Mouse (Mus musculus): ENCODE results near the gene Faap20. TPM values are rescaled to one million over a fixed set of nuclear protein-coding genes. Genes with fewer than 3 reads are reported as not detected.
"Not testable (repeated sequence)": the region's sequence is repeated elsewhere in the genome, so short reads cannot be mapped to it uniquely, and the experiment has no call there.

Faap20 gene
- total and polyA plus RNA-seq, 2 experiments from 2014 or later, result 60.8 to 61.4 TPM

DNA sequence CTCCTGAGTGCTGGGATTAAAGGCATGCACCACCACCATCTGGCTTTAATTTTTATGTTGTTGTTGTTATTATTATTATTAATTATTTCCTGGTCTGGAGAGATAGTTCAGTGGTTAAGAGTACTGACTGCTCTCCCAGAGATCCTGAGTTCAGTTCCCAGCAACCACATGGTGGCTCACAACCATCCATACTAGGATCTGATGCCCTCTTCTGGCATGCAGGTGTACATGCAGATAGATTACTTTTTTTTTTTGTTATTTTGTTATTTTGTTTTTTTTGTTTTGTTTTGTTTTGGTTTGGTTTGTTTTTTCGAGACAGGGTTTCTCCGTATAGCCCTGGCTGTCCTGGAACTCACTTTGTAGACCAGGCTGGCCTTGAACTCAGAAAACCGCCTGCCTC lies 1.5 kb upstream of the Faap20 start:
- not testable (repeated sequence) for H3K4me2 ChIP-seq (ENCODE audit: low read depth, low read length); H3K9me3 ChIP-seq (ENCODE audit: low read length); H3K4me3 ChIP-seq (ENCODE audit: low read length); H3K27me3 ChIP-seq (ENCODE audit: insufficient read depth, low read length); DNase-seq (ENCODE audit: low spot score); H3K27ac ChIP-seq; H3K36me3 ChIP-seq (ENCODE audit: insufficient read depth, low read length); H3K4me1 ChIP-seq (ENCODE audit: insufficient read depth, low read length); H3K9ac ChIP-seq (replicated peaks; ENCODE audit: low read length); ATAC-seq
- peak; percentile 45 for TF ChIP-seq CTCF (IDR thresholded peaks at IDR 0.05; ENCODE audit: low read depth)
- WGBS, result 93% methylated on average over 3 of the region's 3 CpGs

- Histone ChIP-seq H3K36me3 (ENCODE audit: insufficient read depth, low read length) (no peaks in the 10 kb centered on the region), H3K4me3 (ENCODE audit: low read length) (peak overlapping the region; percentile 55), H3K9me3 (ENCODE audit: low read length) (no peaks in the 10 kb centered on the region), H3K27me3 (ENCODE audit: insufficient read depth, low read length) (no peaks in the 10 kb centered on the region), H3K4me1 (ENCODE audit: insufficient read depth, low read length) (0 out of 2 replicates have a peak, but pooled peaks cover 6% of the 10 kb centered on the region), H3K27ac (peak overlapping the region; percentile 97), H3K9ac (replicated peaks; ENCODE audit: low read length) (peak overlapping the region; percentile 77), H3K4me2 (ENCODE audit: low read depth, low read length) (peak overlapping the region; percentile 93)
- ATAC-seq, result peak; percentile 71
- DNase-seq (ENCODE audit: low spot score), result peak; percentile 97
- 0% methylated on average over 9 of the region's 9 CpGs for WGBS
- TF ChIP-seq CTCF (IDR thresholded peaks at IDR 0.05; ENCODE audit: low read depth), result peak; percentile 98
Measured at GRCm38 (mm10) chr4:155249257-155249647, 350 bp upstream of the Faap20 start.

DNA sequence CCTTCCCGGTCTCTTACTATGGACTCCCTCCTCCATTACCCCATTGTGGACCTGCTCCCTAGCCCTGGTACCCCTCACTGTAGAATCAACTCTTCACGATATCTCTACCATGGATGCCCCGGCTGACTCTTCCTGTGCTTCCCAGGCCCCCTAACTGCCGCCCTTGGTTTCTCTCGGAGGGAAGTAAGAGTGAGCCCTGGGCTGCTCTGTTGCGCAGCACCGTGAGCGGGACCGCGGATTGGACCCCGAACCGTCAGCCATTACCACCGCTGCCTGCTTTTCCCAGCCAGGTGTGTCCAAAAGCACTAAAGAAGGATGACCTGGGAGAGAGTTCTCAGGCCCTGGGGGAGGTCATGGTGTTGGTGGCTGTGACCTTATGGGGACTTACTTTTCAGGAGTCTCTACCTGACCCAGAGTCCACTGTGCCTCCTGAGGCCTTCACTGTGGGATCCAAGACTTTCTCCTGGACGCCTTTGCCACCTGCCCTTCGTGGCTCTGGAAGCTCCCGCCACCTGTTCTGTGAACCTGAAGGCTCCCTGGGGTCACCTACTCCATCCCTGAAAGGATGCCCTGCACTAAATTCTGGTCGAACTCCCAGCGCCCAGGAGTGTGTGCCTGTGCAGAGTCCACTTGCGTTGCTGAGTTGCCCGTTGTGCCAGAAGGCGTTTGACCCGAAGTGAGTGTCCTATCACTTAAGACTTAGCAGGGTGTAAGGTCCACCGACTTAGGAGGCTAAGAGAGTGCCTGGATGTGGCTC lies 937 bp downstream of the Faap20 start:
- H3K9me3 ChIP-seq (ENCODE audit: low read length), result no peaks in the 10 kb centered on the region
- WGBS, result 10% methylated on average over 23 of the region's 23 CpGs
- H3K27me3 ChIP-seq (ENCODE audit: insufficient read depth, low read length), result no peaks in the 10 kb centered on the region
- 0 out of 2 replicates have a peak, but pooled peaks cover 6% of the 10 kb centered on the region for H3K4me1 ChIP-seq (ENCODE audit: insufficient read depth, low read length)
- peak overlapping the region; percentile 55 for H3K4me3 ChIP-seq (ENCODE audit: low read length)
- peak overlapping the region; percentile 77 for H3K9ac ChIP-seq (replicated peaks; ENCODE audit: low read length)
- ATAC-seq (peak; percentile 11; the same call in 1 of the 2 replicates), DNase-seq (ENCODE audit: low spot score) (peak; percentile 49)
- peak overlapping the region; percentile 93 for H3K4me2 ChIP-seq (ENCODE audit: low read depth, low read length)
- H3K27ac ChIP-seq, result peak overlapping the region; percentile 97
- TF ChIP-seq CTCF (IDR thresholded peaks at IDR 0.05; ENCODE audit: low read depth), result peak; percentile 4; the same call in 1 of the 2 replicates
- no peaks in the 10 kb centered on the region for H3K36me3 ChIP-seq (ENCODE audit: insufficient read depth, low read length)

DNA sequence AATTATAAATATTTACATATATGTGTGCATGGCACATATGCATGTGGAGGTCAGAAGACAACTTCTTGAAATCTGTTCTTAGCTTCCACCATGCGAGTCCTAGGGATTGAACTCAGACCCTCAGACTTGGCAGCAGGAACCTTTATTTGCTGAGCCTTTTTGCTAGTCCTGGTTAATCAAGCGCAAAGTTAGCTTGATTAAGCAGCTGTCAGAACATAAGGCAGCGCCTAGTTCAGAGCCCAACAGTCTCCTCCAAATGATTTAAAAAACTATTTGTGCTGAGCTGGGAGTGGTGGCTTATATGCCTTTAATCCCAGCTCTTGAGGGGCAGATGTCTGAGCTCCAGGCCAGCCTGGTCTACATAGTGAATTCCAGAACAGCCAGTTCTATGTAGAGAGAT lies 1.5 kb downstream of the Faap20 start:
- 44% methylated on average over 3 of the region's 3 CpGs for WGBS
- TF ChIP-seq CTCF (IDR thresholded peaks at IDR 0.05; ENCODE audit: low read depth), result no peak
- Histone ChIP-seq H3K27me3 (ENCODE audit: insufficient read depth, low read length) (no peaks in the 10 kb centered on the region), H3K27ac (no peak overlapping the region), H3K36me3 (ENCODE audit: insufficient read depth, low read length) (no peaks in the 10 kb centered on the region), H3K4me3 (ENCODE audit: low read length) (no peak overlapping the region; the same call in 1 of the 2 replicates), H3K9ac (replicated peaks; ENCODE audit: low read length) (0 out of 2 replicates have a peak overlapping the region, but pooled peaks have one; percentile 10), H3K9me3 (ENCODE audit: low read length) (no peaks in the 10 kb centered on the region), H3K4me1 (ENCODE audit: insufficient read depth, low read length) (0 out of 2 replicates have a peak, but pooled peaks cover 6% of the 10 kb centered on the region), H3K4me2 (ENCODE audit: low read depth, low read length) (peak overlapping the region; percentile 93)
- ATAC-seq (no peak), DNase-seq (ENCODE audit: low spot score) (peak; percentile 41)

DNA sequence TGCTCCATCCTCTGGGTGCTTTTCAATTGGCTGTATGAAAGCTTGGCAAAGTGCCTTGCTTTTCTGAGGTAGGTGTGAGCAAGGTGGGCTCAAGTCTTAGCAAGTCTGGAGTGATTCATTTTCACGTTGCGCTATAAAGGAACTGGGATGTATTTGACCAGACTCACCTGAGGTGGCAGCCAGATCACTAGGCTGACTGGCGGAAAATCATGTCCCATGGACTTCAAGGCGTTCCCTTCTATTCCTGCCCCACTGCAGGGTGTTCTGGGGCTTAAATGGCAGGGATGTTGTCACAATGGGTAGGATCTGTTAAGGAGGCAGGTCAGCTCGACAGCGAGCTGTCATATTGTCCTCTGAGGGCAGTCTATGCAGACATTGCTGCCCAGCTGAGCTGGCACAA lies 2.7 kb downstream of the Faap20 start:
- ATAC-seq (no peak), DNase-seq (ENCODE audit: low spot score) (no peak)
- Histone ChIP-seq H3K27me3 (ENCODE audit: insufficient read depth, low read length) (no peaks in the 10 kb centered on the region), H3K9ac (replicated peaks; ENCODE audit: low read length) (peak overlapping the region; percentile 13; the same call in 1 of the 2 replicates), H3K4me3 (ENCODE audit: low read length) (no peak overlapping the region), H3K27ac (no peak overlapping the region), H3K36me3 (ENCODE audit: insufficient read depth, low read length) (no peaks in the 10 kb centered on the region; the same call in 1 of the 2 replicates), H3K4me2 (ENCODE audit: low read depth, low read length) (0 out of 2 replicates have a peak overlapping the region, but pooled peaks have one; percentile 18), H3K4me1 (ENCODE audit: insufficient read depth, low read length) (0 out of 2 replicates have a peak, but pooled peaks cover 6% of the 10 kb centered on the region), H3K9me3 (ENCODE audit: low read length) (no peaks in the 10 kb centered on the region)
- no peak for TF ChIP-seq CTCF (IDR thresholded peaks at IDR 0.05; ENCODE audit: low read depth)
- 74% methylated on average over 6 of the region's 6 CpGs for WGBS

DNA sequence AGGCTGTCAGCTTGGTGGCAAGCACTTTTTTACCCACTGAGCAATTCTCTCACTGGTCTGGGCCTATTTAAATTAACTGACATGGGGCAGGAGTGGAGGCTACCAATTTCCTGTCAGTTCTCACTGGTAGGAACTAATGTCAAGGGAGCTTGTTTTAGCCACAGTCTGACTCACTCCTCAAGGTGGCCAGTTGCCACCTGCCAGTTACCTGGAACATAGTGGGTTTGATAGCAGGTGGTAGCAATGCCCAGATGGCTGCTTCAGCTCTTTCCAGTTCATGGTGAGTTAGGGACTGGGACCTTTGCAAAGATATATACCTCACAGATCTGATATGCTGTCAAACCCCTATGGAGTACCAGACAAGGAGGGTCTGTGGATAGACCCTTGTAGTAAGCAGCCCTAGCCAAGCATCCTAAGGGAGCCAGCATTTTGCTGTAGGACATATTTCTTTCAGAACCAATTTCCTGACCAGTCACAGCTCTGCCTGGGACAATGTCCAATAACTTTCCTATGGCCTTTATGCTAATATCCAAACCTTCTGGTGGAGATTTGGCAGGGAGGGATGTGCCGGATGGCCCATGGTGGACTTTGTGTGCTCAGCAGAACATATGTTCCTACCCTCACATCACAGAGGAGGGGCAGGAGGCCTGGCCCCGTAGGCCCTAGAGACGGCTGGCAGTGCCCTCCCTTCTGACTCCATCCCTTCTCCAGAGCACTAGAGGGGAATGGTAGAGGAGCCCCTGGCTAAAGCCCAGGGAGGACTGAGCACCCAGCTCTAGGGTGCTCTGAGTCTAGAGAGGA lies 15.1 kb downstream of the Faap20 start:
- peak overlapping the region; percentile 16; the same call in 1 of the 2 replicates for H3K27ac ChIP-seq
- no peaks in the 10 kb centered on the region for H3K27me3 ChIP-seq (ENCODE audit: insufficient read depth, low read length)
- WGBS, result 51% methylated on average over 3 of the region's 3 CpGs
- H3K4me2 ChIP-seq (ENCODE audit: low read depth, low read length), result no peak overlapping the region
- DNase-seq (ENCODE audit: low spot score) (peak; percentile 55), ATAC-seq (no peak)
- no peaks in the 10 kb centered on the region for H3K4me1 ChIP-seq (ENCODE audit: insufficient read depth, low read length)
- H3K9me3 ChIP-seq (ENCODE audit: low read length), result no peaks in the 10 kb centered on the region
- H3K4me3 ChIP-seq (ENCODE audit: low read length), result no peak overlapping the region
- TF ChIP-seq CTCF (IDR thresholded peaks at IDR 0.05; ENCODE audit: low read depth), result no peak
- H3K36me3 ChIP-seq (ENCODE audit: insufficient read depth, low read length), result peaks cover 7% of the 10 kb centered on the region; the same call in 1 of the 2 replicates
- H3K9ac ChIP-seq (replicated peaks; ENCODE audit: low read length), result no peak overlapping the region; the same call in 1 of the 2 replicates
